Mouse (Mus musculus): ENCODE measurements at regions not wholly inside any gene's neighbourhood (a gene's known extent, or its start where the extent isn't known, plus 50 kb on each side); places are given as distances from the start of the nearest gene placed in this dataset.
A peak's percentile ranks its signal among the peaks of the same experiment; 100 is the strongest.

DNA sequence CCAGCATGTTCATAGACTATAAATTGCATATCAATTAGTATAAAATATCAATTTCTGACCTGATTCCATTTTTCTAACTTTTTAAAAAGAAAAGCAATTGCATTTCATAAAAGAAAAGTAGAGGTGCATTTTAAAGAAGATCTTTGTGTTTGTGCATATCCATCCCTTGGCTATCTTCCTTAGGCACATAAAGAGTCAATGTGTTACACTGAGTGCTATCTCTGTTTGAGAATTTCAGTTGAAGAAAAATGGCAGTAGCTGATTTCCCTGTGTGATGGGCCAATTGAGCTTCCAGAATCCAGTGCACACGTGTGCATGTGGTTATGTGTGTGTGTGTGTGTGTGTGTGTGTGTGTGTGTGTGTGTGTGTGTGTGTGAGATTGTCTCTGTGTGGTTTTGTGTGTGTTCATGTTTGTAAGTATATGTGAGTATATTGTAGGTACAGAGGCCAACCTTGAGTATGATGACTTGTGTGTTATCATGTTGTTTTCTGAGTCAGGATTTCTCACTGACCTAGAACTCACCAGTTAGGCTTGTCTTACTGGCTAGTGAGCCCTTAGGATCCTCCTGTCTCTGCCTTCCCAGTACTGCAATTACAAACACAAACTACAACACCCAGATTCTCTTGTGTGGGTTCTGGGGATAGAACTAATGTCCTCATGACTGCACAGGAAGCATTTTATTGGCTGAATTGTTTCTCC lies 249.6 kb downstream of the Cdk5rap2 start:
- Histone ChIP-seq H3K9ac (ENCODE audit: low read depth, low read length, severe bottlenecking) (no peak overlapping the region), H3K27me3 (ENCODE audit: control insufficient read depth, insufficient read depth, low read length) (no peaks in the 10 kb centered on the region), H3K9me3 (ENCODE audit: control insufficient read depth, low read length) (no peaks in the 10 kb centered on the region), H3K4me2 (replicated peaks; ENCODE audit: low read depth, low read length, severe bottlenecking) (no peak overlapping the region), H3K36me3 (ENCODE audit: control insufficient read depth, insufficient read depth, low read length) (no peaks in the 10 kb centered on the region), H3K27ac (replicated peaks; ENCODE audit: low read depth, low read length) (no peak overlapping the region), H3K4me3 (replicated peaks; ENCODE audit: low read length) (no peak overlapping the region), H3K4me1 (ENCODE audit: control insufficient read depth, insufficient read depth, low read length) (no peaks in the 10 kb centered on the region)
- DNase-seq (ENCODE audit: low spot score): no peak
- ATAC-seq (ENCODE audit: low FRiP score, low read depth): no peak
- WGBS: 81% methylated on average over 1 of the region's 1 CpGs
- no peak for TF ChIP-seq POLR2A (IDR thresholded peaks at IDR 0.05; ENCODE audit: borderline replicate concordance, extremely low read depth, insufficient read depth, insufficient read length)

DNA sequence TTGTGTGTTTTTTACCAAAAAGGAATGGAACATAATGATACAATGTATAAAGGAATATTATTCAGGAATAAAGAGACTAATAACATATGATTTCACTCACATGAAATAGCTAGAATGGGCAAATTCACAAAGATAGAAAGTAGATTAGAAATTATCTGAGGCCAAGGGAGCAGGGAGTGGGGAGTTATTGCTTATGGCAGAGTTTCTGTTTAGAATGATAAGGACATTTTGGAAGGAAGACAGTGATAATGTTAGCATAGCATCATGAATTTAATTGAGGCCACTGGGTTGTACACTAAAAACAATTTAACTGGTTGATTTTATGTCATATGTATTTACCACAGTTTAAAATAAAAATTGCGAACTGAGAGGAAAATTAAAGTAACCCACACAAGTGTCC lies 250.2 kb downstream of the Cdk5rap2 start:
- no peak for TF ChIP-seq POLR2A (IDR thresholded peaks at IDR 0.05; ENCODE audit: borderline replicate concordance, extremely low read depth, insufficient read depth, insufficient read length)
- Histone ChIP-seq H3K36me3 (ENCODE audit: control insufficient read depth, insufficient read depth, low read length) (no peaks in the 10 kb centered on the region), H3K4me3 (replicated peaks; ENCODE audit: low read length) (no peak overlapping the region), H3K9ac (ENCODE audit: low read depth, low read length, severe bottlenecking) (no peak overlapping the region), H3K4me2 (replicated peaks; ENCODE audit: low read depth, low read length, severe bottlenecking) (no peak overlapping the region), H3K27ac (replicated peaks; ENCODE audit: low read depth, low read length) (no peak overlapping the region), H3K27me3 (ENCODE audit: control insufficient read depth, insufficient read depth, low read length) (no peaks in the 10 kb centered on the region), H3K4me1 (ENCODE audit: control insufficient read depth, insufficient read depth, low read length) (no peaks in the 10 kb centered on the region), H3K9me3 (ENCODE audit: control insufficient read depth, low read length) (no peaks in the 10 kb centered on the region)
- 89% methylated on average over 1 of the region's 1 CpGs for WGBS
- DNase-seq (ENCODE audit: low spot score) (no peak), ATAC-seq (ENCODE audit: low FRiP score, low read depth) (no peak)

DNA sequence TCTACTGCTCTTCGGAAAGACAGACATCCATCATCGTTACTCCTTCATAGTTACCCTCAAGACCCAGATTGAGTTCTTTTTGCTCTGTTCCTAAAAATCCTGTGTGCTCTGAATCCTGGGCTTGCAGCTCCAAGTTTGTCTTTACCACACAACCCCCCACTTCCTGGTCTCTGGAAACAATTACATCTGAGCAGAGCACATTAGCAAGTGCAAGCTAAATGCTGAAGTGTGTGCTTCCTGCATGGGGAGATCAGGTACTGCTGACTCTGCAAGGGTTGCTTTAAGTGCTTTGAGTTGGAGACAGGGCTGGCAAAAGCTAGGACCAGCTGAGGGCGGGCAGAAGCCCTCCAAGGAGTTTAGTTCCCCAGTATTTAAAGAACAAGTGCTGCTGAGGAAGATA lies 257.1 kb downstream of the Cdk5rap2 start:
- 0 out of 2 replicates have a peak overlapping the region, but pooled peaks have one; percentile 14 for H3K27ac ChIP-seq (replicated peaks; ENCODE audit: low read depth, low read length)
- no peak overlapping the region for H3K4me2 ChIP-seq (replicated peaks; ENCODE audit: low read depth, low read length, severe bottlenecking)
- H3K36me3 ChIP-seq (ENCODE audit: control insufficient read depth, insufficient read depth, low read length): no peaks in the 10 kb centered on the region
- 0 out of 2 replicates have a peak, but pooled peaks cover 4% of the 10 kb centered on the region for H3K4me1 ChIP-seq (ENCODE audit: control insufficient read depth, insufficient read depth, low read length)
- H3K9ac ChIP-seq (ENCODE audit: low read depth, low read length, severe bottlenecking): no peak overlapping the region
- 37% methylated on average over 3 of the region's 3 CpGs for WGBS
- H3K9me3 ChIP-seq (ENCODE audit: control insufficient read depth, low read length): no peaks in the 10 kb centered on the region
- no peaks in the 10 kb centered on the region for H3K27me3 ChIP-seq (ENCODE audit: control insufficient read depth, insufficient read depth, low read length)
- no peak for TF ChIP-seq POLR2A (IDR thresholded peaks at IDR 0.05; ENCODE audit: borderline replicate concordance, extremely low read depth, insufficient read depth, insufficient read length)
- DNase-seq (ENCODE audit: low spot score) (peak; percentile 53), ATAC-seq (ENCODE audit: low FRiP score, low read depth) (peak; percentile 67; the same call in 1 of the 2 replicates)
- no peak overlapping the region for H3K4me3 ChIP-seq (replicated peaks; ENCODE audit: low read length)

DNA sequence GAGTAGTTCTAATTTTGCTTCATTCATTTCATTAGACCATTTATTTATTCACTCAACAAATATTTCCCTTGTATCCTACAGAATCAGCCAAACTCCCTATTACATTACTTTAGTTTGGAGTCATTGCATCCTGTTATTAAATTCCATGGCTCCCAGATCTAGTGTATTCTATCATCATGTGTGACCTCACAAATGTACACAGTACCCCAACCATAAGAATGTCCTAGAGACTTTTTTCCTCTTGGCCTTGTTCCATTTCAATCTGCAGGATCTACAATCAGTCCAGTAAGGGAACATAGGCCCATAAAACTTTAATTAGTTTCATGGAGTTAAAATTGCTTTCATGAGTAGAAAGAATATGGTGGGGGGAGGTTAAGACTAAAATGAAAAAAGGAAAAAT lies 301.2 kb downstream of the Cdk5rap2 start:
- Histone ChIP-seq H3K36me3 (ENCODE audit: control insufficient read depth, insufficient read depth, low read length) (no peaks in the 10 kb centered on the region), H3K27me3 (ENCODE audit: control insufficient read depth, insufficient read depth, low read length) (no peaks in the 10 kb centered on the region)
- TF ChIP-seq POLR2A (IDR thresholded peaks at IDR 0.05; ENCODE audit: borderline replicate concordance, extremely low read depth, insufficient read depth, insufficient read length): no peak

DNA sequence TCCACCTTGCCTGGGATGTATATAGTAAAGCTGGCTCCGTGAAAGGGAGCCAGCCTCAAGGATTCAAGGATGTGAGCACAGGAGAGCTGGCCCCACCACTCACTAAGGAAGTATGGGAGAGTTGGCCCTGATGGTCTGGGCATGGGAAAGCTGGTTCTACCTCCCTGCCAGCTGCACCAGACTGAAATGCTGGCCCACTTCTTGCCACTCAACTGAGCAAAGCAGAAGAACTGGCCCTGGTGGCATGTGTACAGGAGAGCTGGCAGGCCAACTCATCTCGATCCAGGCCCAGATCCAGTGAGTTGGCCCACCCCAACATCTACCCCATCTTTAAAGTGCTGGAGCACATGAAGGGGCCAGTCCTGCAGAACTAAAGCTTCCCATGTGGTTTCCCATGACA lies 304.5 kb downstream of the Cdk5rap2 start:
- Histone ChIP-seq H3K9ac (ENCODE audit: low read depth, low read length, severe bottlenecking) (no peak overlapping the region), H3K4me3 (replicated peaks; ENCODE audit: low read length) (no peak overlapping the region), H3K27ac (replicated peaks; ENCODE audit: low read depth, low read length) (no peak overlapping the region), H3K4me2 (replicated peaks; ENCODE audit: low read depth, low read length, severe bottlenecking) (no peak overlapping the region), H3K36me3 (ENCODE audit: control insufficient read depth, insufficient read depth, low read length) (no peaks in the 10 kb centered on the region), H3K9me3 (ENCODE audit: control insufficient read depth, low read length) (no peaks in the 10 kb centered on the region), H3K4me1 (ENCODE audit: control insufficient read depth, insufficient read depth, low read length) (no peaks in the 10 kb centered on the region), H3K27me3 (ENCODE audit: control insufficient read depth, insufficient read depth, low read length) (no peaks in the 10 kb centered on the region)
- DNase-seq (ENCODE audit: low spot score): no peak
- no peak for ATAC-seq (ENCODE audit: low FRiP score, low read depth)
- 86% methylated on average over 2 of the region's 2 CpGs for WGBS
- no peak for TF ChIP-seq POLR2A (IDR thresholded peaks at IDR 0.05; ENCODE audit: borderline replicate concordance, extremely low read depth, insufficient read depth, insufficient read length)

More for the DNA sequence above, 301.2 kb downstream of the Cdk5rap2 start:
- no peak overlapping the region for H3K4me2 ChIP-seq (replicated peaks; ENCODE audit: low read depth, low read length, severe bottlenecking)
- H3K4me1 ChIP-seq (ENCODE audit: control insufficient read depth, insufficient read depth, low read length): no peaks in the 10 kb centered on the region
- DNase-seq (ENCODE audit: low spot score) (peak; percentile 66), ATAC-seq (ENCODE audit: low FRiP score, low read depth) (no peak)
- no peak overlapping the region for H3K27ac ChIP-seq (replicated peaks; ENCODE audit: low read depth, low read length)
- no peak overlapping the region for H3K9ac ChIP-seq (ENCODE audit: low read depth, low read length, severe bottlenecking)
- H3K4me3 ChIP-seq (replicated peaks; ENCODE audit: low read length): no peak overlapping the region
- H3K9me3 ChIP-seq (ENCODE audit: control insufficient read depth, low read length): no peaks in the 10 kb centered on the region
